Mouse (Mus musculus) liver, embryonic 14.5 days (tissue): ENCODE data around the gene Tmem132d. TPM values are rescaled to one million over a fixed set of nuclear protein-coding genes. Genes with fewer than 3 reads are reported as not detected.

Source experiments
- ATAC-seq: fragments of 200-750 bp; cut with Nextera tagmentation; 2 replicates; pipeline ENCODE4 v1.8.0; 2017; ENCODE audit warnings: moderate number of reproducible peaks, mild to moderate bottlenecking, moderate library complexity; ENCODE audit not compliant: insufficient read depth
- DNase-seq, 3 experiments: peaks; one replicate each; pipeline ENCODE4 v3.0.0-alpha.2; 2012 to 2013; ENCODE audit warnings: low read depth in 3 of 3, low spot score in 3 of 3
- H3K27ac ChIP-seq: fragments of 300-500 bp; sonication (generic); 2 replicates; pipeline ENCODE4 v1.5.1; 2014; ENCODE audit warnings: moderate library complexity, mild to moderate bottlenecking, control low read depth, inconsistent platforms
- H3K27me3 ChIP-seq: fragments of 300-500 bp; sonication (generic); 2 replicates; pipeline ENCODE4 v1.6.1; 2014; ENCODE audit warnings: mild to moderate bottlenecking, low read length, moderate library complexity; ENCODE audit not compliant: control insufficient read depth, insufficient read depth
- H3K36me3 ChIP-seq: fragments of 300-500 bp; sonication (generic); replicated peaks from 2 replicates; pipeline ENCODE4 v1.6.1; 2014; ENCODE audit warnings: low read depth; ENCODE audit not compliant: control insufficient read depth, insufficient read depth
- H3K4me1 ChIP-seq, 2 experiments: fragments of 200-500 bp in 1 of 2; fragments of 300-500 bp in 1 of 2; sonication (generic) in 1 of 2; replicated peaks; 2 replicates each; pipeline ENCODE4 v1.6.1; 2012 to 2014; ENCODE audit warnings: antibody characterized with exemption in 1 of 2, inconsistent platforms in 1 of 2, low read length in 1 of 2; ENCODE audit not compliant: control insufficient read depth in 2 of 2, insufficient read depth in 2 of 2
- H3K4me2 ChIP-seq: fragments of 300-500 bp; sonication (generic); 2 replicates; pipeline ENCODE4 v1.6.1; 2014; ENCODE audit warnings: low read depth, mild to moderate bottlenecking, control low read depth, moderate library complexity
- H3K4me3 ChIP-seq, 2 experiments: fragments of 200-500 bp in 1 of 2; fragments of 300-500 bp in 1 of 2; sonication (generic) in 1 of 2; 2 replicates each; pipeline ENCODE4 v1.5.1; 2012 to 2014; ENCODE audit warnings: low read depth in 2 of 2, low read length in 2 of 2, mild to moderate bottlenecking in 2 of 2, control low read depth in 1 of 2, inconsistent platforms in 1 of 2, moderate library complexity in 1 of 2; ENCODE audit not compliant: insufficient read depth in 1 of 2
- H3K9ac ChIP-seq: fragments of 300-500 bp; sonication (generic); replicated peaks from 2 replicates; pipeline ENCODE4 v1.6.1; 2014; ENCODE audit warnings: mild to moderate bottlenecking, control low read depth, moderate library complexity
- H3K9me3 ChIP-seq: fragments of 300-500 bp; sonication (generic); 2 replicates; pipeline ENCODE4 v1.6.1; 2016; ENCODE audit warnings: low read length, mixed read lengths; ENCODE audit not compliant: control insufficient read depth
- CTCF ChIP-seq: IDR thresholded peaks from 2 replicates; pipeline ENCODE4 v1.5.1; 2016; ENCODE audit warnings: antibody characterized with exemption, low read depth, control low read depth
- EP300 ChIP-seq: IDR thresholded peaks from 2 replicates; pipeline ENCODE4 v1.6.1; 2016; ENCODE audit warnings: antibody characterized with exemption, low read depth
- WGBS: fragments of 180-500 bp; shearing (Covaris S2); extraction: QIAGEN DNeasy Blood & Tissue Kit; methylation state at CpG from one replicate; pipeline ENCODE4 v1.1.7; 2014; ENCODE audit not compliant: insufficient replicate concordance; 5-methylcytosine and 5-hydroxymethylcytosine counted together
- polyA plus RNA-seq, 2 experiments: library from polyadenylated mRNA; depleted of rRNA in 1 of 2; stranded (reverse) in 1 of 2; unstranded in 1 of 2; fragments of >200 nt; fragmentation: Nextera tagmentation in 1 of 2; extraction: Ambion mirVana in 1 of 2; gene quantifications; 2 replicates each; pipeline versions ENCODE4 v1.2.1 to v1.2.3; 2012 to 2014

Gene Tmem132d
- polyA plus RNA-seq, 2 experiments = under 0.01 TPM; not detected in 1

DNA sequence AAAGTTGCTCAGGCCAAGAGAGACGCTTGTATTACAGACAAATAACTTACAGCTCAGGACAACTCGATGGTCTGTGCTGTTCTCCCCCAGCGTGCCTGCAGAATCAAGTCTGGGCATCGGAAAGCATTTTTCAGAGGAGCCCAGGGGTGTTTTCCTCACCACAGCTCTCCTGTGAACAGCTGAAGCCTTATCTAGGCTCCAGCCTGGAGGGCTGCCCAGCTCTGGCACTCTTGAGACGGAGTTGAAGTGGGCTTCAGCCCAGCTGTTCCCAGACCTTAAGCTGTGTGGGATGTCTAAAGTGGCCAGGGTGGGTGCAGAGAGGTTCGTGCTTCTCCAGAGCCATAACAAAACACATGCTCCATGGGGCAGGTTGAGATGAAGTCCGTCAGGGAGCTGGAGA, 657.1 kb downstream of the Tmem132d start:
- 38% methylated on average over 7 of the region's 7 CpGs for WGBS
- H3K27ac ChIP-seq = no peak overlapping the region
- H3K4me3 ChIP-seq = no peak overlapping the region
- DNase-seq (no peak), ATAC-seq (no peak)
- H3K4me1 ChIP-seq = no peaks in the 10 kb centered on the region
- H3K9me3 ChIP-seq = no peaks in the 10 kb centered on the region
- no peaks in the 10 kb centered on the region for H3K36me3 ChIP-seq
- no peak overlapping the region for H3K4me2 ChIP-seq
- TF ChIP-seq EP300 = no peak
- TF ChIP-seq CTCF = no peak
- H3K27me3 ChIP-seq = no peaks in the 10 kb centered on the region
- H3K9ac ChIP-seq = no peak overlapping the region

DNA sequence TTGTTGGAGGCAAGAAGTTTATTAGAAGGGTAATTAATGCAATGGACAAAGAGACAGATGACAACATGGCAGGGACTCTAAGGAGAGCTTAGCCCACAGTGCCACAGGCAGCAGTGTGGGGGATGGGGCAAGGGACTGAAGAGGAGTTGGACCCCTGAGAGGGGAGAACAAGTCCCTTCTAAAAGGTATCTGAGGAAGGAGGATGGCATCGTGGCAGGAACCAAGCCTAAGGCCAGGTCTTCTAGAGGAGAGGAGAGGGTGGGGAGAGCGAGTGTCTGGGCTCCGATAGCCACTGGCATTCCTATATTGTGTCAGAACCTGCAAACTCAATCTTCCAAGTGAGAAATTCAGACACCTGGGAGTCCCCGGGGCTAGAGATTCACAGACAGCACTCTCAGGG, 674.3 kb downstream of the Tmem132d start:
- ATAC-seq = no peak
- H3K4me2 ChIP-seq = no peak overlapping the region
- H3K9me3 ChIP-seq = no peaks in the 10 kb centered on the region; the same call in 1 of the 2 replicates
- no peaks in the 10 kb centered on the region for H3K36me3 ChIP-seq
- H3K4me3 ChIP-seq = no peak overlapping the region
- H3K27ac ChIP-seq = no peak overlapping the region
- 47% methylated on average over 4 of the region's 4 CpGs for WGBS
- DNase-seq = no peak
- no peaks in the 10 kb centered on the region for H3K27me3 ChIP-seq
- H3K4me1 ChIP-seq = no peaks in the 10 kb centered on the region
- TF ChIP-seq CTCF (no peak), EP300 (no peak)
- H3K9ac ChIP-seq = no peak overlapping the region

DNA sequence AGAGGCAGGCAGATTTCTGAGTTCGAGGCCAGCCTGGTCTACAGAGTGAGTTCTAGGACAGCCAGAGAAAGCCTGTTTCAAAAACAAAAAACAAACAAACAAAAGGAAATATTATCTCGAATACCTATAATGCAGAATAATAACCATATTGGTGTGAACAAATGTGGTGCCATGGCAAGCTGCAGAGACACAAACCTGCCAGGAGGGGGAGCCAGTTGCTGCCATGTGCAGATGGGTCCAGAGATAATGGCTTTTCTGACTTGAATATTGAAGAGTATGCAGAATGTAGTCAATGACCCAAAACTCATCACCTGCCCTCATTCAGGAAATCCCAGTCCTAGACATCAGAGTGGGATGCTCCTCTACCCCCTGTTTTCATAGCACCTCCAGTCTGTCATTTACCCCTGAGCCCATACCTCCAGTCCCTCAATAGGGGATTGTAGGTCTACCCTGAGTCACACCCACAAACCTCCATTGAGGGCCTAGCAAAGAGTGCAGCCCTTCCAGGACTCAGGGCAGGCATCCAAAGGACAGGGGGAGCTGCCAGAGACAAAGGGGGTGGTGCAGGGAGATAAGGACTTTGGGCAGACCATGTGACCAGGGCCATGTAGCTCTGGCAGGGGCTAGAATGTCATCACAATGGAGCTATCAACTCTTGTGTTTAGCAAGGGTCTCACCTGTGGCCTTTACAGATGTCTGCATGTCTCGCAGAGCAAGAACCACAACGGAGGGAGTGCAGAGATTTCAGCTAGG, 676.0 kb downstream of the Tmem132d start:
- Histone ChIP-seq H3K4me3 (no peak overlapping the region), H3K4me2 (no peak overlapping the region), H3K36me3 (no peaks in the 10 kb centered on the region), H3K4me1 (no peaks in the 10 kb centered on the region), H3K27me3 (no peaks in the 10 kb centered on the region), H3K9me3 (no peaks in the 10 kb centered on the region; the same call in 1 of the 2 replicates), H3K9ac (no peak overlapping the region), H3K27ac (no peak overlapping the region)
- no peak for DNase-seq
- 50% methylated on average over 4 of the region's 4 CpGs for WGBS
- no peak for ATAC-seq
- peak; percentile 46 for TF ChIP-seq CTCF
- TF ChIP-seq EP300 = no peak

DNA sequence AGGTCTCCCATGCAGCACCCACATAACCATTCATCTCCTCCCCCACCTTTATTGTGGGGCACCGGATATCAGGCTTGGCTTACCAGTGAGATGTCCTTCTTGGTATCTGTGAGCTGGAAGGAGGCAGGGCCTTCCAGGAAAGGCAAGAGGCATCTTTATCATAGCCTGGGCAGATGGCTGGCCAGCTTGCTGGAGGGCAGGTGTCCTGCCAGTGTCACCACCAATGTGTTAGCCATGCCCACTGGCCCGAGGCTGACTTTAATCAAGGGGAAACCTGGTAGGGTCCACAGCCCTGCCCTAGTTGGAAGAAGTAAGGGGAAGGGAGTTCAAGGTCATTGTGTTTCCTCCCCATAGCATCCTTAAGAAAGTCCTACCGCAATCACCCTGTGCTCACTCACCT, 676.9 kb downstream of the Tmem132d start:
- Histone ChIP-seq H3K36me3 (no peaks in the 10 kb centered on the region), H3K9me3 (no peaks in the 10 kb centered on the region; the same call in 1 of the 2 replicates), H3K4me1 (no peaks in the 10 kb centered on the region), H3K9ac (no peak overlapping the region), H3K27me3 (no peaks in the 10 kb centered on the region), H3K4me2 (no peak overlapping the region), H3K4me3 (no peak overlapping the region), H3K27ac (no peak overlapping the region)
- DNase-seq (peak in 1 of 3 experiments; percentile 19), ATAC-seq (no peak)
- TF ChIP-seq EP300 = no peak
- TF ChIP-seq CTCF = no peak
- 47% methylated on average over 3 of the region's 3 CpGs for WGBS

DNA sequence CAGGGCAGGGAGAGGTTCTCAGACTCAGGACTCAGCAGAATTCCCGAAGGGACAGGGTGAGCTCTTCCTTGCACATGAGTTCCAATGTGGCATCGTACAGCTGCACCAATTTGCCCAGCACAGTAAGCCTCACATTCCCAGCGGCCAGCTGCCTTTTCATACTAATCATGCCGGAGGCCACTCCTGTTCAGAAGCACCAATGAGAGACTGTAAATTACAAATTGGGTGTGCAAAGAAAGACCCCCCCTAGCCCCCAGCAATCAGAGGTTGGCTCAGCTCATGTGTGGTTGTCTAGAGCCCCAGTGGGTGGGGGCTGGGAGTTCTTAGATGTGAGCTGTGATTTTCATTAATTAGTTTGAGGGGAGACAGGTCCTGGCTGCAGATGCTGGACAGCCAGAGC, 677.3 kb downstream of the Tmem132d start:
- no peak overlapping the region for H3K4me2 ChIP-seq
- no peak overlapping the region for H3K9ac ChIP-seq
- ATAC-seq (no peak), DNase-seq (no peak)
- no peaks in the 10 kb centered on the region; the same call in 1 of the 2 replicates for H3K9me3 ChIP-seq
- H3K4me3 ChIP-seq = no peak overlapping the region
- no peak overlapping the region for H3K27ac ChIP-seq
- TF ChIP-seq CTCF (no peak), EP300 (no peak)
- H3K36me3 ChIP-seq = no peaks in the 10 kb centered on the region
- H3K27me3 ChIP-seq = no peaks in the 10 kb centered on the region
- H3K4me1 ChIP-seq = no peaks in the 10 kb centered on the region
- WGBS = 56% methylated on average over 4 of the region's 4 CpGs
